Mouse (Mus musculus): ENCODE results near the gene Evi2b. TPM values are rescaled to one million over a fixed set of nuclear protein-coding genes. Genes with fewer than 3 reads are reported as not detected.

Gene Evi2b
- polyA plus RNA-seq, 1 experiment from 2014 or later = 0.49 TPM

DNA sequence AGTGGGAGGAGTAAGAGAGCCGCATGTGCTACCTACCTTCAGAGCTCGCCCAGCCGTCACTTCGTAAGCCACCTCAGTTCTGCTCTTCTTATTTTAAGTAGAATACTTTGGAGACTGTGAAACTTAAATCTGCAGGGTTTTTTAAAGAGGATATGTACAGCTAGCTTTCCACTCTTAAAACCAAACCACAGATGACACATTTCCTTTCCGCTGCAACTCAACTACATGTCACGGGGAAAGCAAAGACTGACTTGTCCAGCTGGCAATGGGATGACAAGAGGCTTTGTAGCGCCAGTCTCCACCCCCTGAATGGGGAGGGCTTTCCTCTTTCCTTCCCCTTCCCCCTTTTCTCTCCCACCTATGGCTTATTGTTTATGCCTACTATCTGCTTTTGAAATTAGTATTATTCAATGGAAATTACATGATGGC lies 6.8 kb upstream of the Evi2b start, which contains the start of the genes Evi2 and Evi2a:
Evi2 (minus strand) TSS at position 257 of the 429 bp plus-strand sequence.
Evi2a (minus strand) TSS at position 277 of the 429 bp plus-strand sequence.
- Histone ChIP-seq H3K9me3 (no peaks in the 10 kb centered on the region), H3K4me3 (no peak within 1 kb of the TSS), H3K4me1 (peaks cover 20% of the 10 kb centered on the region), H3K27ac (no peak within 1 kb of the TSS), H3K27me3 (ENCODE audit: insufficient read depth, poor library complexity, severe bottlenecking) (no peaks in the 10 kb centered on the region), H3K36me3 (peaks cover 16% of the 10 kb centered on the region; the same call in 1 of the 2 replicates)
- DNase-seq (ENCODE audit: low spot score) = no peak
- 86% methylated on average over 7 of the region's 7 CpGs for WGBS

DNA sequence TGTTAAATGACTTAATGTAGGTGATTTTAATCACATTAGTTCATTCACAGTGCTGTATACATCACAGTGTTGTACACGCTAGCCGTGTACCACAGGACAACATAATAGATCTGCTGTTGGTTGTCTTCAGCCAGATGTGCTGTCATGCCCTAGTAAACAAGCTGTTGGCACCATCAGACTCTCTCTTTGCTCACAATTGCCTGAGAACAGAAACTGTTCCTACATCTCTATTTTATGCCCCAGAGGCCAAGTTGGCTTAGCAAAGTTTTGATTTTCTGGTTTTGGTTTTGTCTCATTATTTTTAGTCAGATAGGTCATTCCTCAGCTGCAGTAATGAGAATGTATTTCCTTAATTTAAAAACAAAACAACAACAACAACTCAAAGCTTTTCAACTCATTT lies 6.2 kb upstream of the Evi2b start:
- Histone ChIP-seq H3K4me3 (no peak overlapping the region), H3K27me3 (ENCODE audit: insufficient read depth, poor library complexity, severe bottlenecking) (no peaks in the 10 kb centered on the region), H3K4me1 (peaks cover 20% of the 10 kb centered on the region), H3K36me3 (peaks cover 16% of the 10 kb centered on the region; the same call in 1 of the 2 replicates), H3K27ac (no peak overlapping the region), H3K9me3 (no peaks in the 10 kb centered on the region)
- WGBS = 88% methylated on average over 2 of the region's 2 CpGs
- DNase-seq (ENCODE audit: low spot score) = no peak

DNA sequence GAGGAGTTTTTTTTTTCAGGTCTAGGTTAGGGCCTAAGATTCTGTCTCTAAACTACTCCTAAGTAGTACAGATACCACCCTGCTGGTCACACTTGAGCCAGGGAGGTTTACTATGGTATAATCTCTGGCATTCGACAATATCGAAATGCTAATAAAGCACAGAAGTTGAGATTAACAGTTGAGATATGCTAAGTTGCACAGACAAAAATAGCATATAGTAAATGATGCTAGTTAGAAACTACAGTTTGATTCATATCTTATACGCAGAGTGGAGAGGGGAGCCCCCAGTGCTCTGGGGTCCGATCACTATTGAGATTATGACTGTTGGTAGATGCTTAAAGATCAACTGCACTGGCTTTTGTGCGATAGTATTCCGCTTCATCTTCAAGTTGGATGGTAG lies 5.7 kb upstream of the Evi2b start:
- Histone ChIP-seq H3K9me3 (no peaks in the 10 kb centered on the region), H3K27ac (no peak overlapping the region), H3K4me3 (no peak overlapping the region), H3K27me3 (ENCODE audit: insufficient read depth, poor library complexity, severe bottlenecking) (no peaks in the 10 kb centered on the region), H3K36me3 (peaks cover 16% of the 10 kb centered on the region; the same call in 1 of the 2 replicates), H3K4me1 (peaks cover 20% of the 10 kb centered on the region)
- DNase-seq (ENCODE audit: low spot score) = no peak
- WGBS = 92% methylated on average over 6 of the region's 6 CpGs

DNA sequence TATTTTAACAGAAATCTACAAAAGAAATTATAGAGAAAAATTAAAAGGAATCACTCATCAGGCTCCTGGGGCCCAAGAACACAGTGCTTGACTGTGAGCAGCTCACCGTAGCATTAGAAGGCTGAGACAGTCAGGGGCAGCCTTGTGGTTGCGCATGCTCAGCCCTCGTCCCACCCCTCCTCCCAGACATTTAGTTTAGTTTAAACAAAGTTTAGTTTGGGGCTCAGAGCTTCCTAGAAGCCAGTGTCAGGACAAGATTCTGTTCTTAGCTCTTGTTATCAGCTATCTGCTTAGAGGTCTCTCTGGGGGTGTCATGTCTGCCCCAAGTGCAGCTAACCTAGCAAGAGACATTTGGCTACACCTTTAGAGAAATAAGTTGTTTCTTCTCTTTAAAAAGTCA lies 5.0 kb upstream of the Evi2b start:
- Histone ChIP-seq H3K27ac (no peak overlapping the region), H3K4me3 (no peak overlapping the region), H3K27me3 (ENCODE audit: insufficient read depth, poor library complexity, severe bottlenecking) (no peaks in the 10 kb centered on the region), H3K4me1 (peaks cover 16% of the 10 kb centered on the region), H3K36me3 (peaks cover 16% of the 10 kb centered on the region; the same call in 1 of the 2 replicates), H3K9me3 (no peaks in the 10 kb centered on the region)
- WGBS = 95% methylated on average over 3 of the region's 3 CpGs
- DNase-seq (ENCODE audit: low spot score) = no peak

DNA sequence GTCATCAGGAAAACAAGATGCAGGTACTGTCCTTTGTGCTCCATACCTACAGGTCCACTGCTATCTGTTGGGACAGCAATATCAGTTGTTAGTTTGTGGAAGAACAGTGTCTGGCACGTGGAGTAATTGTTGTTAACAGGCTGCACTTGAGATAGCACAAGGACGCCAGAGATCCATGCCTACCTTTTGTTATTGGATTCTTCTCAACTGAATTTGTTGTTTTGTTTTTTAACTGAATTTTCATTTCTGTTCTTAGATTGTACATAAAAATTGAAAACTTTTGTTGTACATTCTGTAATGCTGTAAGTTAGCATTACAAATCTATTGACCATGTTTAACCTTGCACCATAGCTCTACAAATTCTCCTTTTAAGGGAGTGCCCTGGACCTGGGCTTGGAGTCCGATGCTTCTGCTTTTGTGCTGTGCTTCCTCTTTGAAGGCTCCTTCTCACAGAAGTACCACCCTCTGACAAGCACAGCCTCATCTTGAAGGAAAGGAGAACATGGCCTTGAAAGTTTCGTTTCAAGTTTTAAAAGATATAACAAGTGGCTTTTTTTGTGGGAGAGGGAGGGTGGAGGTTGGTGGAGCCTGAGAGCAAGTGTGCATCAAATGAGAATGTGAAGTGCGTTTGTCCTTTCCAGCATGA lies 4.3 kb upstream of the Evi2b start:
- no peaks in the 10 kb centered on the region for H3K9me3 ChIP-seq
- H3K4me3 ChIP-seq = no peak overlapping the region
- peaks cover 8% of the 10 kb centered on the region for H3K4me1 ChIP-seq
- H3K27ac ChIP-seq = no peak overlapping the region
- 70% methylated on average over 5 of the region's 5 CpGs for WGBS
- peaks cover 13% of the 10 kb centered on the region; the same call in 1 of the 2 replicates for H3K36me3 ChIP-seq
- DNase-seq (ENCODE audit: low spot score) = no peak
- H3K27me3 ChIP-seq (ENCODE audit: insufficient read depth, poor library complexity, severe bottlenecking) = no peaks in the 10 kb centered on the region

DNA sequence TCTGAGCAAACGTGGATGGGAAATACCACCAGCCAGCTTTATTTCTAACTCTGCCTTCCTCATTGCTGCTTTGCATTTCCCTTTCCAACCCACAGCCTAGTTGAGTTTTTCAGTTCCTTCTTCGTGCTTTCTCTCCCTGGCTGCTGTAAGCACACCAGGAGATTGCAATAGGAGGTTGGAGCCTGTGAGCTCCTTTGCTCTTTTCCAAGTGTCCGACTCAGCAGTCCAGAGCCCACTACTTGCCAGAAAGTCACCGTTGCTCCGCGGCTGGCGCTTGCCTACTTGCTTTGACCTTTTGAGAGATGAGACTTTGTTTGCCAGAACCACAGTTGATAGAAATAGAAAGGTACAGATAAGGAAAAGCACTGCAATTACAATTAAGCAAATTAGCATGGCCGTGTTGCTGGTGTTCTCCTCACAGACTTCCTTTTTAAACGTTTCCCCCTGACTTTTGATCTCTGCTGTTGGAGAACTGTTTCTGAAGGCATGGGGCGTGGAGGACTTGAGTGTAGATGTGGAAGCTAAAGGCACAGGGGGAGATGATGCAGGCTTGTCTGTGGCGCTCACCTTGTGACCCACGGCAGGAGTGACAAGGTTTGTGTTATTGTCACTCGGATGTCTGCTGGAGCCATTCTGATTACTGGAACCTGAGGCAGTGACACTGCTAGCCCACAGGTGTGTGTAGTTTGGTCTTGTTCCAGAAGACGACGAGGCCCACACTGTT lies 3.6 kb upstream of the Evi2b start:
- DNase-seq (ENCODE audit: low spot score) = no peak
- Histone ChIP-seq H3K4me3 (no peak overlapping the region), H3K27ac (no peak overlapping the region), H3K4me1 (peaks cover 7% of the 10 kb centered on the region), H3K9me3 (no peaks in the 10 kb centered on the region), H3K27me3 (ENCODE audit: insufficient read depth, poor library complexity, severe bottlenecking) (no peaks in the 10 kb centered on the region), H3K36me3 (peaks cover 12% of the 10 kb centered on the region; the same call in 1 of the 2 replicates)
- WGBS = 69% methylated on average over 15 of the region's 15 CpGs

DNA sequence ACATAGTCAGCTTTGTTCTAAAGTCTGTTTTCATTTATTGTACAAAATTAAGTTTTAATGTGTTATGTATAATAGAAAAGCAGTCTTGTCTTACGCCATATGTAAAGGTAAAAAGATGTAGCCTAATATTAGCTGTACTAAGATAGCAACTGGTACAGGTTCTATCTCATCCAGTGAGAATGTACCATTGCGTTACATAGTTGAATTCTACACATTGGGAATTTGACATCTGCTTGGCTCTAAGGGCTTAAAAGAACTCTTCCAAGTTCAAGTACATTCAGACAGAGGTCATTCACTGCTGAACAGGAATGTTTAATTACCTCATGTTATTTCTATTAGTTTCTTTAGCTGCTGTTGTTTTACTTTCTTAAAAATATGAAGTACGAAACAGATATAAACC lies 3.0 kb upstream of the Evi2b start:
- Histone ChIP-seq H3K9me3 (no peaks in the 10 kb centered on the region), H3K4me1 (peaks cover 7% of the 10 kb centered on the region), H3K4me3 (no peak overlapping the region), H3K27ac (no peak overlapping the region), H3K36me3 (peaks cover 8% of the 10 kb centered on the region; the same call in 1 of the 2 replicates), H3K27me3 (ENCODE audit: insufficient read depth, poor library complexity, severe bottlenecking) (no peaks in the 10 kb centered on the region)
- WGBS = 90% methylated on average over 3 of the region's 3 CpGs
- DNase-seq (ENCODE audit: low spot score) = no peak

DNA sequence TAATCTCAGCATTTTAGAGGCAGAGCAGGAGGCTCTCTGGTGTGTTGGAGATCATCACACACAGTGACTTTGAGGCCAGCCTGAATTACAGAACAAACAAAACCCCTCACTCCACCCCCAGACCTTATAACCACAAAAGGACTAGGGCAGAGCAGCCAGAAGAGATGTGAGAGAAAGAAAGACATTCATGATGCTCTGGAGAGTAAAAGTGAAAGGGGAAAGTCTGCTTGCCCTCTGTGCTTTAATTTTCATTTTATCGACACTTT lies 681 bp upstream of the Evi2b start:
- WGBS = 82% methylated on average over 1 of the region's 1 CpGs
- Histone ChIP-seq H3K27ac (no peak overlapping the region), H3K36me3 (peaks cover 3% of the 10 kb centered on the region; the same call in 1 of the 2 replicates), H3K27me3 (ENCODE audit: insufficient read depth, poor library complexity, severe bottlenecking) (no peaks in the 10 kb centered on the region), H3K4me1 (peaks cover 7% of the 10 kb centered on the region), H3K9me3 (no peaks in the 10 kb centered on the region), H3K4me3 (no peak overlapping the region)
- DNase-seq (ENCODE audit: low spot score) = no peak

DNA sequence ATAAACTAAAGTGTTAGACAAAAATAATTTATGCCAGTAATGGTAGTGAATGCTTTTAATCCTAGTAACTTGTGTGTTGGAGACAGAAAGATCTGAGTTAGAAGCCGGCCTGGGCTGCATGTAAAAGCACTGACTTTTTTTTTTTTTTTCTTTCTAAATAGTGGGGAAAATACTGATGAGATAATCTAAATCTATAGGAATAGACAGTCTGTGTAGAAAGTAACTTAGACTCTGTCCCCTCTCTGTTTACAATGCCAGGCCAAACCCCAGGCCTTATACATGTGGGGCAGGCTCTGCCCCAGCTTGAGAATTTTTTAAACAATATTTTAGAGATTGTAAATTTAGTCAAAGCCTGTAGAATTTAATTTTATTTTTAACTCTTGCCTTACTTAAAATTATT lies 618 bp downstream of the Evi2b start:
- H3K4me3 ChIP-seq = no peak overlapping the region
- H3K9me3 ChIP-seq = no peaks in the 10 kb centered on the region
- WGBS = 93% methylated on average over 1 of the region's 1 CpGs
- peaks cover under 1% of the 10 kb centered on the region; the same call in 1 of the 2 replicates for H3K36me3 ChIP-seq
- H3K4me1 ChIP-seq = peaks cover 7% of the 10 kb centered on the region
- no peak for DNase-seq (ENCODE audit: low spot score)
- H3K27ac ChIP-seq = no peak overlapping the region
- no peaks in the 10 kb centered on the region for H3K27me3 ChIP-seq (ENCODE audit: insufficient read depth, poor library complexity, severe bottlenecking)

DNA sequence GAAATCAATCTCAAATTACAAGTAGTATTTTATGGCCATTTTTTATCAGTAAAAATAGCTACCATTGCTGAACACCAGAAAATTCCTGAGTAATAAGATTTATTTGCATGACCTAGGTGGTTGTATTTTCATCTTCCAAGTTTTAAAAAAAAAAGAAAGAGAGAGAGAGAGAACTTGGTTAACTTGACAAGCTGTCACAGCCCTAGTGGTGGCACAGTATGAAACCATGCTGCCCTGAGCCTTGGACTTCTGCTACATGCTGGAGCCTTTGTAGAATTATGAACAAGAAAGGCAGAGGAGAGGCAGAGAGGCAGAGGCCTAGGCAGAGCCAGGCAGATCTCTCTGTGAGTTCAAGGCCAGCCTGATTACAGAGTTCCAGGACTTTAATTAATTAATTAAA lies 1.6 kb downstream of the Evi2b start:
- Histone ChIP-seq H3K9me3 (no peaks in the 10 kb centered on the region), H3K4me1 (peaks cover 1% of the 10 kb centered on the region; the same call in 1 of the 2 replicates), H3K27ac (no peak overlapping the region), H3K27me3 (ENCODE audit: insufficient read depth, poor library complexity, severe bottlenecking) (no peaks in the 10 kb centered on the region), H3K36me3 (no peaks in the 10 kb centered on the region), H3K4me3 (no peak overlapping the region)
- DNase-seq (ENCODE audit: low spot score) = no peak

DNA sequence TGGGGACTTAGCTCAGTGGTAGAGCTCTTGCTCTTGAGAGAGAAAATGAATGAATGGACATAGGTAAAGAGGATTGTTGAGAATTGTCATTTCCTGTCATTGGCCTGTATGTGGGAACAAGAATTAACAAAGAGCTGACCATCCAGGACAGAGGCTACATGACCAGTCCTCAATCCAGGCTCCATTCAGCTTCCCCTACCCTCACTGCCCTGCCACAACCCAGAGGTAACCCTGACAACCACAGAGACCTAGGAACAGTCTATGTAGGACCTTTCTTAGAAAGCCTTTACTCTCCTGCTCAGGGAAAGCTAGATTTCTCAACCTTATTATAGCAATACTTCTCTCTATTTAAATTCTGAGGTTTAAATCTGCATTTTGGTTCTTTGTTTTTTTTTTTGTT lies 2.8 kb downstream of the Evi2b start:
- H3K4me1 ChIP-seq = no peaks in the 10 kb centered on the region
- H3K27me3 ChIP-seq (ENCODE audit: insufficient read depth, poor library complexity, severe bottlenecking) = no peaks in the 10 kb centered on the region
- H3K36me3 ChIP-seq = no peaks in the 10 kb centered on the region
- H3K27ac ChIP-seq = no peak overlapping the region
- no peaks in the 10 kb centered on the region for H3K9me3 ChIP-seq
- no peak overlapping the region for H3K4me3 ChIP-seq
- no peak for DNase-seq (ENCODE audit: low spot score)

DNA sequence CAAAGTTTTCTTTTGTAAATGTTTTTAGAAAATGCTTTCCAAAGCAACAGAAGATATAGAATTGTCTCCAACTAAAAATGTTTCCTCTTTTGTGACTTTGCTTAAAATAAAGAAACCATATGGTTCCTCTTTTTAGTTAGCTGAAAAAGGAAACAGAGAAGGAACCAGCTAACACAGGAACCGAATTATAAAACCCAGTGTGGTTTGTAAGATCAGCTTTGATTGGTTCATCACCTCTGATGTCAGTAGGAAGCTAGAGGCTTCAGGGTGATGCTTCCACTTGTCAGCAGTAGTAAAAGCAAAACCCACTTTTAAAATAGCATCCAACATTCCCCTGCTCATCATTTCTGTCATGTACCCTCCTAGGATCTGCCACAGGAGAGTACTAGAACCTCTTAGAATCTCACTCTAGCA lies 3.7 kb downstream of the Evi2b start:
- DNase-seq (ENCODE audit: low spot score) = no peak
- WGBS = 87% methylated on average over 1 of the region's 1 CpGs
- Histone ChIP-seq H3K4me1 (no peaks in the 10 kb centered on the region), H3K27me3 (ENCODE audit: insufficient read depth, poor library complexity, severe bottlenecking) (no peaks in the 10 kb centered on the region), H3K27ac (no peak overlapping the region), H3K36me3 (no peaks in the 10 kb centered on the region), H3K4me3 (no peak overlapping the region), H3K9me3 (no peaks in the 10 kb centered on the region)

DNA sequence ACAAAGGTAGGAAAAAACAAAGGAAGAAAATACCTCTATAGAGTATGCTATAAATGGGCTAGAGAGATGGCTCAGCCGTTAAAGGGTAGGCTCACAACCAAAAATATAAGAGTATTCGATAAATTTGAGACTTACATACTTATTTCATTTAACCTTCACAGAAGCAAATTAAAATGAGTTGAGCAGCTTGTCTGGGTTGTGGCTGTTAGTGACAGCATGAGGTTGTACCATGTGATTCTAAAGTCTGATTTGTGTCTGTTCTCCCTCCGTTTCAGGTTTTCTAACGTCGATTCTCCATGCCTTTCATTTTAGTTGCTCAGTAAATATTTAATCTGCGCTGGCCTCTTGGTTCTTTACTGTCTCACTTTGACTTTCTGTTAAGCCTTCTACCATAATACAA lies 4.3 kb downstream of the Evi2b start:
- DNase-seq (ENCODE audit: low spot score) = no peak
- H3K27me3 ChIP-seq (ENCODE audit: insufficient read depth, poor library complexity, severe bottlenecking) = no peaks in the 10 kb centered on the region
- H3K27ac ChIP-seq = no peak overlapping the region
- H3K4me3 ChIP-seq = no peak overlapping the region
- H3K4me1 ChIP-seq = no peaks in the 10 kb centered on the region
- no peaks in the 10 kb centered on the region for H3K36me3 ChIP-seq
- 85% methylated on average over 6 of the region's 6 CpGs for WGBS
- no peaks in the 10 kb centered on the region for H3K9me3 ChIP-seq
